Mouse (Mus musculus): ENCODE measurements around the gene Slc22a18. TPM values are rescaled to one million over a fixed set of nuclear protein-coding genes. Genes with fewer than 3 reads are reported as not detected.

Slc22a18 gene
- total RNA-seq, 2 experiments from 2014 or later: 0.42 to 0.62 TPM

DNA sequence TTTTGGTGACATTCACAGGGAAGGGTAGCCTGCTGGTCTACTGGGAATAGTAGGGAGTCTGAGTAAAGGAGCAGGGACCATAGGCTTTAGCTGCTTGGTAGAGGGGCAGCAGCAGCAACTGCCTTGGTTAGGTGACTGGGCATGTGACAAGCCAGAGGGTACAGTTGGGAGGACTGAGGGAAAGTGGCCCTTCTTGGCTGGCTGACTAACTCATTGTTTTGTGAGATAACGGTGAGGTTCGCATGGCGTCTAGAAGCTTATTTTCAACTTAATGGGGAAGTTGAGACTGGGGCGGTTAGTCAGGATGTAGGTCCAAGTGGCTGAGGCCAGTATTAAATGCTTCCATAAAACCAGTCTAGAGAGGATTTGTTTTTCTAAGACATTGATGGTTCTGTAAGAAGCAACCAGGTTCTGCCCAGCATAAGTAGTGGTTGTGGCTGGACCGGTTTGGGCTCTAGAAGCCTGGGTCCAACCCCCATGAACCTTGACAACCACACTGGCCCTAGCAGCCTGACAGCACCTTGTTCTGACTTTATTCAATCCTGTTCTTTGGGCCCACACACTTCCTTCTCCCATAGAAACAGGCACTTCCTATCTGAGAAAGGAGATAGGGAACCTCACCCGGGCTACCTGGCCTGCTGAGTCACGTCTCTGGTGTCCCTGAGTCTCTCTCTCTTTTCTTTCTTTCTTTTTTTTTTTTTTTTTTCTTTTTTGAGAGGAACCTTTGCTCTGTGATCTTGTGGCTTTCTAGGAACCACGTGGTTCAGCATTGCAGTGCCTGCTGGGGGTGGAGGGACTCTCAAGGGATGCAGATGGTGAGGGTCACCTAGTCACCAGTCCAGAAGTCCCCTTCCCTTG is 21.8 kb downstream of the Slc22a18 start:
- intact Hi-C loops (cut with DNase I): no loop called here
- no peak for DNase-seq (ENCODE audit: low spot score in 2 of 2)

DNA sequence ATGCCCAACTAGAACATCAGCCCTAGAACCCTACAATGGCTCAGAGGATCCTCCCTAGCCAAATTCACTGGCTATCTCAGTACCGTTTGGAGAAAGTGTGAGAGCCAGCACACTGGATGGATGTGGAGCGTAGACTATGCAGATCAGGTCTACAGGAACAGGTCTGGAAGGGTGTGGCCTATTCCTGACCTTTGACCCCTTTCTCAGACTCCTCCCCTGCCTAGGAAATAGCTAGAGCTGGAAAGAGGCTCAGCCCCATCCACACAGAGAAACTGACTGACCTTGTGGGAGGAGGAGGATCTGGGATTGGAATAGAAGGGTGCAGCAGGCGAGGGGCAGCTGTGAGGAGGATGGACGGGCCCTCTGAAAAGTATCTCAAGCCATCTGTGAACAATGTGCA is 25.0 kb downstream of the Slc22a18 start:
- DNase-seq (ENCODE audit: low spot score in 2 of 2): no peak
- intact Hi-C loops (cut with DNase I): no loop called here

DNA sequence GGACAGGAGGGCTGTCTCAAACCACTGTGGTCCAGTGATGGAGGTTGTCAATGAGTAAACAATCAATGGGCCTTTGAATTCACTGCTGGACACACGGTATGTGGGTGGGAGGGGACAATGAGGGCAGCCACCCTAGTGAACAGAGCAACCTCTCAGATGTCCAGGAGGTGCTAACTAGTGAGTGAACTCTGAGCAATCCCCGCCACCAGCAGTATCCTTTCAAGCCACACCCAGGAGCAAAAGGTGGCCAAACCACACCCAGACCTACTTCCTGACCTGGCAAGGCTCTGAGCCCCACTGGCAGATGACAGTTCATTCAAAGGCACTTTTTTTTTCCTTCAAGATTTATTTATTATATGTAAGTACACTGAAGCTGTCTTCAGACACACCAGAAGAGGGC is 27.4 kb downstream of the Slc22a18 start:
- DNase-seq (ENCODE audit: low spot score in 2 of 2): no peak
- intact Hi-C loops (cut with DNase I): no loop called here

DNA sequence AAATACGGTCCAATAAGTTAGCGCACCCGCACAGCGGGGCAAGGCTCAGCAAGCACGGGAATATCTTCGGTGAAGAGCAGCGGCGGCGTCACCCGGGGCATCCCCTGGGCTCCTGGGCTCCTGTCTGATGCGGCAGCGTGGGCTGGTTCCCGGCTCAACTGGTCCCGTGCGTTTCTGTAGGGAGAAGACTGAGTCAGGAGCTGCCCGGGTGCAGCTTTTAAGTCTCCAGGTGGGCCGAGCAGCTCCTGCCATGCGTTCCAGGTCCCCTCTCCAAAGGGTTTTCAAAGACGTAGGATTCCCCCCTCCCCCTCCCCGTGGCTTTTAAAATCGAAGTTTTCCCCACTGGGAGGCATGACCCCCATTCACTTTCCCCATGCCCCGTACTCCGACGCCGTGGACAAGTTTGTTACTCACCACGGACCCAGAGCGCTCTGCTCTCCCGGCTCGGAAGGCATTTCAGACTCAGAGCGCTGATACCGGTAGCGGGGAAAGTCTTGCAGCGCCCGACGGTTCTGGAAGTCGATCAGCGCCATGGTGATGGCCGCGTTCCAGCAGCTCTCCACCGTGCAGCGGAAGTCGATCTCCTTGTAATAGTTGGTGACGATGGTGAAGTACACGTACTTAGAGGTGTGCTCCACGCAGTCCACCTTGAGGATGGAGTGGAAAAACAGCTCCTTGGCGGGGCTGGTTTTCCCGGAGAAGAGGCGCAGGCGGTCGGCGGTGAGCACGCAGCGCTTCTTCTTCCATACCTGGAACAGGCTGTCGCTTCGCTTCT is 28.3 kb downstream of the Slc22a18 start:
- peak; percentile 22 to 27 for DNase-seq (ENCODE audit: low spot score in 2 of 2)
- intact Hi-C loops (cut with DNase I): no loop called here

DNA sequence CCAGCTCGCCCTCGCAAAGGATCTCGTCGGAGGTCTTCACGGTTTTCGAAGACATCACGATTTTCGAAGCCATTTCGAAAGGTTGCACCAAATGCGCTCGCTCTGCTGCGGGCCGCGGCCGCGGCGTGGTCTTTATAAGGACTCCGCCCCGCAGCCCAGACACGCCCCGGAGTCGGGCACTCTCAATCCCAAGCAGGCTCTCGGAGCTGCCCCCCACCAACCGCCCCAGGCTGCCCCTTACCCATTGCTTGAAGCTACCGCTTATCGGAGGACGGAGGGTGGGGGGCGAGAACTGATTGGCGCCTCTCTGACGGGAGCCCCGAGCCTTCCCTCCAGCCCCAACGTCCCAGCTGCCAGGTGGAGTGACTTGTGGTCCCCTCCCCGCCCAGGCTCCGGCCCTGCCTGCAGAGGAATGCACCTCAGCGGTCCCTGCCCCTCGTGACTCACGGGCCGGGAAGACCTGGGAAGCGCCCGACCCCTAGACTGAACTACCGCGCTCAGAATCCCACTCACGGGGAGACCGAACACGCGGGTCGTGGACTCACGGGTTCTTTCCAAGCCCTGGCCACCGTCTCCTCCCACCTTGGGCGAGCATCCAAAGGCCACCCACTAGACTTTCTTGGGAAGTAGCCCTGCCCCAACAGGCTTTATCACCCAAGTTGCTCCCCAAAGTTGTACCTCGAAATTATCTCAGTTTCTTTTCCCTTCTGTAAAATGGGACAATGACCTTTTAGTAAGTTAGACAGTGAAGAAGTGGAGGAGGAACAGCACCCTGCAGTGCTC is 29.1 kb downstream of the Slc22a18 start, which contains the start of gene Phlda2:
TSS of gene Phlda2 (minus strand) at position 733 of the 783 bp plus-strand sequence.
- intact Hi-C loops (cut with DNase I): no loop called here
- DNase-seq (ENCODE audit: low spot score in 2 of 2): no peak

DNA sequence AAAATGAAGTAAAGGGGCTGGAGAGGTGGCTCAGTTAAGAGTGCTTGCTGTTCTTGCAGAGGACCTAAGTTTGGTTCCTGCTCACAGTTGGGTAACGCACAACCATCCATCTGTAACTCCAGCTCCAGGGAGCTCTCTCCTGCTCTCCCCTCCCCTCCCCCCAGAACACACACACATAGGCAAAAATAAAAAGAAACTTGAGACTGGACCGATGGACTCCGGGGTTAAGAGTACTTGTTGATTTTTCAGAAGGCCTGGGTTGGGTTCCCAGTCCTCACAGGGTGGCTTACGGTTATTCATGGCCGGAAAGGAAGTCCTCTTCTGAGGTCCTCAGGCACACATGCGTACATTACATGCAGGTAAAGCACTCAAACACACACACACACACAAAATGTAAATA is 30.4 kb downstream of the Slc22a18 start:
- intact Hi-C loops (cut with DNase I): no loop called here
- DNase-seq (ENCODE audit: low spot score in 2 of 2): no peak

DNA sequence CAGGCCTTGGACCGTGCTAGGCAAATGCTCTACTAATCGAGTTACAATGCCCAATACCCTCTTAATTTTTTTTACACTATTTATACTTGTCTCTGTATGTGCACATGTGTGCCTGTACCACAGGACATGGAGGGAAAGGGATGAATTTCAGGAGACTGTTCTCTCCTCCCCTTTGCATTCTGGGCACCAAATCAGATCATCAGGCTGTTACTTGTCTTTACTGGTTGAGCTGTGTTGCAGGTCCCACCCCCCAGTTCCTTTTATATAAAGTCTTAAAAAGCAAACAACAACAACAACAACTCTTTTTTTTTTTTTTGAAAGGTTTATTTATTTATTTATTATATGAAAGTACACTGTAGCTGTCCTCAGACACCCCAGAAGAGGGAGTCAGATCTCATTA is 31.9 kb downstream of the Slc22a18 start:
- intact Hi-C loops (cut with DNase I): no loop called here
- no peak for DNase-seq (ENCODE audit: low spot score in 2 of 2)

DNA sequence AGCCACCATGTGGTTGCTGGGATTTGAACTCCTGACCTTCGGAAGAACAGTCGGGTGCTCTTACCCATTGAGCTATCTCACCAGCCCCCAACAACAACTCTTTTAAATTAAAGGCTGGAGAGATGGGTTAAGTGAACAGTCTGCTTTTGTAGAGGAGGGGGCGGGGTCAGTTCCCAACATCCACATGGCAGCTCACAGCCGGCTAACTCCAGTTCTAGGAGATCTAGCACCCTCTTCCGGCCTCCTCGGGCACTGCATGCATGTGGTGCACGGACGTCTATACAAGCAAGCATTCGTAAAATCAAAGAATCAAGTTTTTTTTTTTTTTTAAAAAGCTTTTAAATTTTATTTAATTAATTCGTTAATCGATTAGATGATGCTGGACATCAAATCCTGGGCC is 32.3 kb downstream of the Slc22a18 start:
- intact Hi-C loops (cut with DNase I): no loop called here
- DNase-seq (ENCODE audit: low spot score in 2 of 2): peak; percentile 80 to 89

DNA sequence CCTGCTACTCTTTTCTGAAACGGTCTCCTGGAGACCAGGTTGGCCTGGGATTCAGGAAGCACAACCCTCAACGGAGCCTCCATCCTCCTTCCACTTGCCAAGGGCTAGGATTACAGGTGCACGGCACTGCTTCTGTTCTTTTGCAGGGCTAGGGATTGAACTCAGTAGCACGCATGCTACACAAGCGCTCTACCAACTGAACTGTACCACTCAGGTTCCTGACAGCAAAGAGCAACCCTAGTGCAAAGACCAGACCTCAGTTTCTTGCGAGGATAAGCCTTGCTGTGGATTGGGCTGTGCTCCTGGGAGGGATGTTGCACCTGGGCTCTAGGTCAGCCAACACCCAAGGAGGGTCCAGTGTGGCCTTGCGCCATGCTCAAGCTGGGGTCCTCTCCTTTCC is 32.7 kb downstream of the Slc22a18 start:
- intact Hi-C loops (cut with DNase I): no loop called here
- DNase-seq (ENCODE audit: low spot score in 2 of 2): no peak

DNA sequence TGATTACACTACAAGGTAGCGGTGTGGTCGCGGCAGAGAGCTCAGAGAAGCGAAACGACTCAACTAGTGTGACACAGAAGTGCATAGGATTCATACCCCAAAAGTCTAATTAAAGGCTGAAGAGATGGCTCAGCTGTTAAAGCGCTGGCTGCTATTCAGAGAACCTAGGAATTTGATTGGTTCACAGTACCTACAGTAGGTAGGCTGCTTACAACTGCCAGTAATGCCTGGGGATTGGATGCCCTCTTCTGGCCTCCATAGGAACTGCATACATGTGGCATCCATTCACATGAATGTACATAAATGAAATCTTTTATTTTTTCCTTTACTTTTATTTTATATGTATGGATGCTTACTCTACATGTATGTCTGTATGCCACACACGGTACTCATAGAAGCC is 33.1 kb downstream of the Slc22a18 start:
- intact Hi-C loops (cut with DNase I): no loop called here

DNA sequence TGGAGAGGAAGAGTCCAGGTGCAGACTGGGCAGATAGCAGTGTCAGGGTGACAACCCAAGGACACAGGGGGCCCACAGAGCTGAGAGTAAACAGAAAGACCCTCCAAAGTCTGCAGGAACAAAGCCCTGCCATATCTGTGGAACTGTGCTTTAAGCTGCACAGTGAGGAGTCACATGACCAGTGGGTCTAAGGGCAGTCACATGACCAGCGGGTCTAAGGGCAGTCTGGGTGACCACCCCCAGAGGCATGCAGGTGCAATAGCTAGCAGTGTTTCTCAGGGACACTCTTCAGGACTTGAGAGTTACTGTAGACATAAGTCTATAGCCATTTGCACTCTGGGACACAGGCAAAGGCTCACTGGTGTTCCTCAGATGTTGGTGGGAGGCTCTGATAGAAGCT is 36.0 kb downstream of the Slc22a18 start:
- DNase-seq (ENCODE audit: low spot score in 2 of 2): no peak
- intact Hi-C loops (cut with DNase I): no loop called here

More for the DNA sequence above, 33.1 kb downstream of the Slc22a18 start:
- DNase-seq (ENCODE audit: low spot score in 2 of 2): peak; percentile 78 to 80

DNA sequence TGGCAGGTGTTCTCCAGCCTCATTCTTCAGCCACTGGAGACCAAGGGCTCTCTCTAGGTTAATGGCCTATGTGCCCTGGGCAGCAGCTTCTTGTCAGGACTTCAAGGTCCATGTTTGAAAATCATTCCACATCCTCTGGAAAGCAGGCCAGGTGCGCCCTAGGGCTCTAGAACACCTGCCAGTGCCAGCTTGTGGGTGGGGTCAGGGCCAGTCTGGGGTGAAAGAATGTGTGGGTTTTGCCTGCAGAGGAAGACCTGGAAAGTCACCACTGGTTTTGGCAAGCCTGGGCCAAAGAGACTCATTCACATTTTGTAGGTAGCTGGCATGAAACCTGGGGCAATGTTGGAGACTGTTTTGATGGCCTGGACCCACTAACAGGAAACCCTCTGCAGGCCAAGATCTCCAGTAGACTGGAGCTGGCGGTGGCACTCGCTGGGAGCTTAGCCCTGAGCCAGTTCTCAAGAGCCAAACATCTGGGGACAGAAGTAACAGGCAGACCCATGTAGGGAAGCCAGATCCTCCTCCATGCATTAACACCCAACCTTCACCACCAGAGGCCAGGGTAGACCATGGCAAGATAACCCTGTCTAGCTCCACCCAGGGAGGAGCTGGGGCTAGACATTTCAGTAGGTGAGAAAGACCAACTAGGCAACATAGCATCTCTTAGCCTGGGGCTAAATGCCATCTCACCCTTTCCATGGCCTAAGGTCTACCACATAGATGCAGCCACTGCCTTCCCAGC is 37.2 kb downstream of the Slc22a18 start:
- no peak for DNase-seq (ENCODE audit: low spot score in 2 of 2)
- intact Hi-C loops (cut with DNase I): no loop called here

DNA sequence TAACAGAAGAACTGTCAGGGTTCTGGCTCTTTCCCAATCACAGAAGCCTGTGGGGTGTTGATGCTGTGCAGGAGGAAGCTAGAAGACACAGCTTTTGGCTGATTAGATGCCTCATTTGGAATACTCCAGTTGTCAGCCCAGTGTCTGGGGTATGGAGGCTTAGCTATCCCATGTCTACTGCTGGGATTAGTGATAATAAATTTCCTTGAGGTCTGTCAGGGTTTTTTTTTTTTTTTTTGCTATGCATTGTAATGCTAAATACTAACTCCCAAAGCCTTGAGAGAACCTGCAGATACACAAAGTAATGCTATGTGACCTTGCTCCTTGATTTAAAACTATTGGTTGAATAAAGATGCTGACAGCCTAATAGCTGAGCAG is 37.8 kb downstream of the Slc22a18 start:
- no peak for DNase-seq (ENCODE audit: low spot score in 2 of 2)
- intact Hi-C loops (cut with DNase I): no loop called here

DNA sequence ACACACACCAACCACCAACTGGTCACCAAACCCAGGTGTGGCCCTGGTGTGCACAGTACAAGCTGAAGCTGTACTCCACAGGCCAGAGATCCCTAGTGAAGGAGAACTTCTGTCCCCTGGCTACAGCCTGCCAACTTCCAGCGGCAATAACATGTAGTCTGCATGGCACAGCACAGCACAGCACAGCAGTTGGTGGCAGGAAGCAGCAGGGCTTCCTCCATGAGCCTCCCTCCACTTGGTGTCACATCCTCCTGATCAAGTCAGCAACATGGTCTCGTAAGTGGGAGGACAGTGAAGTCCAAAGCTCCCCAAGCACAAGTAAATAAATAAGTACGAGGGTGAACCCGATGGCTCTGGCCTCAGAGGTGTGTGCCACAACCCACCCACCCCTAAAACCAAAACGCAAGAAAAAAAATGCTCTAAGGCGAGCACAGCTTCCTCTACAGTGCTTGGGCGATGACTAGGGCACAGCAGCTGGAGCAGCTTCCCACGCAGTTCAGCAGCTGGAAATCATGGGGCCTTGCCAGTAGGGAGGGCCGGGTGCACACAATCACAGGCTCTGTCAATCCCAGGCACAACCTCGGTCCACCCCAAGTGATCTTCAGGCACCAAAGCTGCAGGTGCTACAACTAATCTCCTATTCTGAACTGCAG is 40.4 kb downstream of the Slc22a18 start:
- intact Hi-C loops (cut with DNase I): no loop called here
- DNase-seq (ENCODE audit: low spot score in 2 of 2): no peak

DNA sequence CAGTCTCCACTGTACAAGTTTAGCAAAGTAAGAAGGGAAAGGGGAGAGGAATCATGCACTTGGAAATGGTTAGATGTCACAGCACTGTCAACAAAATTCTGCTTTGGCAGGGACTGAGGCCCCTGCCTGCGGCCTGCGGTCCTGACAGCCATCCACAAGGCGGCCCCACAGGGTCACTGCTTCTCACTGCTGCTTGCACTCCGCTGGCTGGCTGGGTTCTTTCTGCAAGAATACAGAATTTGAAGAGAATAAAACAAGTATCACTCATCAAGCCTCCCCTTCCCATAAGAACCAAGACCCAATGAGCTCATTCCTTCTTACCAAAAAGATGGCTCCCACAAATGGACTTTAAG is 40.9 kb downstream of the Slc22a18 start:
- intact Hi-C loops (cut with DNase I): no loop called here
- no peak for DNase-seq (ENCODE audit: low spot score in 2 of 2)

DNA sequence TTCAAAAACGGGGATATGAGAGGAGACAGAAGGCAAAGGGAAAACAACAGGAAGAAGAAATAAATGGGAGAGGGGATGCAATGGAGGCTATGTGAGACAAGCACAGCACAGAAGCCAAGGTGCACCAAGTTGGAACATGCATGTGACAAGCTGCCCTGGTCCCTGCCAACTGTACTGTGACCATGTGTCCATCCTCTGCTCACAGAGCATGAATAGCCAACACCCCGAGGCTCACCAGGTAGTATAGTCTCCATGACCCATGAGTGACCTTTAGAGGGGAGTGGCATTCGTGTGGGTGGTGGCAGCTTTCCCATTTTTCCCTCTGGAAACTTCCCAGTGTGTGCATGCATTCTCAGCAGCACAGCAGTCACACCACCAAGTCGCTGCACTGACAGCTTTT is 45.8 kb downstream of the Slc22a18 start:
- intact Hi-C loops (cut with DNase I): no loop called here
- DNase-seq (ENCODE audit: low spot score in 2 of 2): no peak

DNA sequence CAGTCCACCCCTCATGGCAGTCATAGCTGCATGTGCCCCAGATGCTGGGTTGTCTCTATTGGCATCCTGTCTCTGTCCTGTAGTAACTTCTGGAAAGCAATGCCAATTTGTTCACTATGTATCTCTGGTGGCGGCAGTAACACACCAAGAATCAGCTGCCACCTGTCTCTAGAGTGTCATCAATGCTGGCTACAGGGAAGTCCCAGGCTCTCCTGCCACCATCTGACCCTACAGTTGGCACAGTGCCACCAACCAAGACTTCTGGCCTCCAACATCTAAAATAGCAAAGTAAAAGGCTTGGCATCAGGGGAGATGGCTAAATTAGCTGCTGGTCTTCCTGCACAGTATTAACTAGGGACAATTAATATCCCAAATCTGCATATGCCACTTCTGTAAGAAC is 58.9 kb downstream of the Slc22a18 start:
- intact Hi-C loops (cut with DNase I): no loop called here
- DNase-seq (ENCODE audit: low spot score in 2 of 2): no peak

DNA sequence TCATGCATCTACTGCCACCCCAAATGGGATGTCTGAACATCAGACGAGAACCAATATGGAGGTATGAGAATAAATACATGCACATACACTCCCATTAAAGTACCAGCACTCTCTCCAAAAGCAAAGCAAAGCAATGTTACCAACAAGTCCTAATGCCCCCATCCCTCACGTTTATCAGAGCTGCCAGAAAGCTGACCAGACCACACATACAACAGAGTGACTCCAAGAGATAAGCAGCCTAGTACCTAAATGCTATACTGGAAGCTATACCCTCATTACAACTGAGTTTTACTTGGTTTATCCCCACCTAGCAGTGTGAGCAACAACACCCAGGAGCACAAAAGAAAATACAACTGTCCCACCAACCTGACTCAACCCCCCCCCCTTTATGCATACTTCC is 59.7 kb downstream of the Slc22a18 start:
- no peak for DNase-seq (ENCODE audit: low spot score in 2 of 2)
- intact Hi-C loops (cut with DNase I): no loop called here

DNA sequence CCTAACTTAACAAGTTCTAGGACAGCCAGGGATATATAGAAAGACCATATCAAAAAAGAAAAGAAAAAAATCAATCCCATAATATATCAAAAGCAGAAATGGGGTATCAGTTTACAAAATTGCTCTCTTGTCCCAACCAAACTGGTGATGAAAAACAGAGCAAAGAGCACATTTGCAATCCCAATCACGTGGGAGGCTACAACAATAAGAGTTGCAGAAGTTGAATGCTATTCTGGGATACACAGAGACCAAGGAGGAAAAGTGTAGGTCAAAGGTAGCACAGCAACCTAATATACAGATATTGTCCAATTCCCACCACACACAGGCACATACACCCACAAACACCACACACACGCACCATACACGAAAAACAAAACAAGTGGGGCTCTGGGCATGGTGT is 62.7 kb downstream of the Slc22a18 start:
- DNase-seq (ENCODE audit: low spot score in 2 of 2): no peak
- intact Hi-C loops (cut with DNase I): no loop called here

Measured in left cerebral cortex, postnatal 14 days (tissue).